Mouse (Mus musculus) liver, embryonic 12.5 days (tissue): ENCODE data around the gene Timeless. TPM values are rescaled to one million over a fixed set of nuclear protein-coding genes. Genes with fewer than 3 reads are reported as not detected.
"Not testable (repeated sequence)": the region's sequence is repeated elsewhere in the genome, so short reads cannot be mapped to it uniquely, and the experiment has no call there.

Experiments used
- ATAC-seq: fragments of 200-750 bp; cut with Nextera tagmentation; 2 replicates; pipeline ENCODE4 v1.8.0; 2017; ENCODE audit warnings: moderate number of reproducible peaks, mild to moderate bottlenecking, moderate library complexity
- H3K27ac ChIP-seq: fragments of 300-500 bp; sonication (generic); 2 replicates; pipeline ENCODE4 v1.5.1; 2016; ENCODE audit warnings: mild to moderate bottlenecking
- H3K27me3 ChIP-seq: fragments of 300-500 bp; sonication (generic); replicated peaks from 2 replicates; pipeline ENCODE4 v1.6.1; 2016; ENCODE audit warnings: mild to moderate bottlenecking, moderate library complexity
- H3K36me3 ChIP-seq: fragments of 300-500 bp; sonication (generic); 2 replicates; pipeline ENCODE4 v1.6.1; 2016; ENCODE audit warnings: mild to moderate bottlenecking, moderate library complexity
- H3K4me1 ChIP-seq: fragments of 300-500 bp; sonication (generic); 2 replicates; pipeline ENCODE4 v1.6.1; 2016
- H3K4me2 ChIP-seq: fragments of 300-500 bp; sonication (generic); 2 replicates; pipeline ENCODE4 v1.6.1; 2016; ENCODE audit warnings: mild to moderate bottlenecking, moderate library complexity
- H3K4me3 ChIP-seq: fragments of 300-500 bp; sonication (generic); 2 replicates; pipeline ENCODE4 v1.5.1; 2016; ENCODE audit warnings: mild to moderate bottlenecking, moderate library complexity
- H3K9ac ChIP-seq: fragments of 300-500 bp; sonication (generic); 2 replicates; pipeline ENCODE4 v1.6.1; 2016; ENCODE audit warnings: mild to moderate bottlenecking, moderate library complexity
- H3K9me3 ChIP-seq: fragments of 300-500 bp; sonication (generic); replicated peaks from 2 replicates; pipeline ENCODE4 v1.6.1; 2016; ENCODE audit warnings: mild to moderate bottlenecking, moderate library complexity
- WGBS: fragments of 180-500 bp; shearing (Covaris S2); methylation state at CpG from one replicate; pipeline ENCODE4 v1.1.7; 2016; ENCODE audit not compliant: insufficient replicate concordance; 5-methylcytosine and 5-hydroxymethylcytosine counted together
- polyA plus RNA-seq: library from polyadenylated mRNA; unstranded; fragments of >200 nt; fragmentation: Nextera tagmentation; extraction: Ambion mirVana; gene quantifications from 2 replicates; pipeline ENCODE4 v1.2.1, GENCODE M21; 2016

The Timeless gene
- polyA plus RNA-seq, 1 experiment from 2014 or later: 46.5 TPM

DNA sequence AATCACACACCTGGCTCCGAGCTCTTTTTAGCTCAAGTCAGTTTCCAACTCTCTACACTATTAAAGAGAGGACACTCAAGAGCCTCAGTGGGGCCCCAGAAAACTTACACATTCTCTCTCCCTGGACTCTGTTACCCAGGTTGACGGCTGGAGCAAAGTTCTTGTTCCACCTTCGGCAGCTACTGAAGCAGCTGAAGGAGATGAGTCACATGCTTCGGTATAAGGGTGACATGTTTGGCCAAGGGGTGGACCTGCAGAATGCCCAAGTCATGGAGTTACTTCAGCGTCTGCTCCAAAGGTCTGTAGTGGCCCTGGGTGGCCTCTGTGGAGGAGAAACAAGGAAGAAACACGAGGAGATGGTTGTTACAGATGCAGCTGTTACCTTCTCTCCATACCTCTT lies 49.1 kb downstream of the Timeless start:
- Histone ChIP-seq H3K4me3 (no peak overlapping the region), H3K9me3 (no peaks in the 10 kb centered on the region), H3K9ac (no peak overlapping the region), H3K36me3 (peaks cover 93% of the 10 kb centered on the region), H3K4me2 (no peak overlapping the region), H3K27me3 (no peaks in the 10 kb centered on the region), H3K27ac (no peak overlapping the region), H3K4me1 (no peaks in the 10 kb centered on the region)
- WGBS: 70% methylated on average over 6 of the region's 6 CpGs
- ATAC-seq: no peak

GRCm38 (mm10) chr10:128281682-128282081 lies 49.8 kb downstream of the Timeless start:
- Histone ChIP-seq H3K4me3 (no peak overlapping the region), H3K4me1 (no peaks in the 10 kb centered on the region), H3K4me2 (no peak overlapping the region), H3K27me3 (no peaks in the 10 kb centered on the region), H3K9ac (no peak overlapping the region), H3K9me3 (no peaks in the 10 kb centered on the region), H3K27ac (no peak overlapping the region), H3K36me3 (peaks cover 96% of the 10 kb centered on the region)
- WGBS: 88% methylated on average over 14 of the region's 14 CpGs
- ATAC-seq: no peak

DNA sequence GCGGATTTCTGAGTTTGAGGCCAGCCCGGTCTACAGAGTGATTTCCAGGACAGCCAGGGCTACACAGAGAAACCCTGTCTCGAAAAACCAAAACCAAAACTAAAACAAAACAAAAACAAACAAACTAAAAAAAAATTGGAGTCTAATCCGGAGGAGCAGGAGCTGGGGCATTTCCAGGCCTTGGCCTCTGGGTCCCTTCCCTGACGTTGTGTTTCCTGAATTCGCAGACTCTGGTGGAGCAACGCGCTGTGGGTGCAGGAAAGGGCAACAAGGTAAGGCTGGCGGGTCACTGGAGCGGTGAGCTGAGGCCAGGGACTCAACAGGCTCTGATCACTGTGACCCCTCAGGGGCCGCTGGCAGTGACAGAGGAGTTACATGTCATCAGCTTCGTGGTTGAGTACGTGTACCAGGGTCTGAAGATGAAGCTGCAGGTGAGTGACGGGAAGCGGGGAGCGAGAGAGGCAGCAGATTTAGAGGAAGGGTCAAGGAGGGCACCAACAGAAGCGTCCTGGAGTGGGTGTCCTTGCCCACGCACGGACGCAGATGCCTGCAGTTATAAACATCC lies 51.1 kb downstream of the Timeless start:
- WGBS: 80% methylated on average over 20 of the region's 20 CpGs
- no peak overlapping the region for H3K4me2 ChIP-seq

GRCm38 (mm10) chr10:128283604-128284579 lies 52.0 kb downstream of the Timeless start:
- Histone ChIP-seq H3K4me3 (no peak overlapping the region), H3K36me3 (peaks cover 92% of the 10 kb centered on the region), H3K9me3 (no peaks in the 10 kb centered on the region), H3K27me3 (no peaks in the 10 kb centered on the region), H3K4me2 (no peak overlapping the region), H3K27ac (no peak overlapping the region), H3K4me1 (no peaks in the 10 kb centered on the region), H3K9ac (no peak overlapping the region)
- ATAC-seq: 0 out of 2 replicates have a peak, but pooled peaks have one; percentile 17
- WGBS: 65% methylated on average over 31 of the region's 31 CpGs

More for the DNA sequence above, 51.1 kb downstream of the Timeless start:
- Histone ChIP-seq H3K36me3 (peaks cover 95% of the 10 kb centered on the region), H3K27me3 (no peaks in the 10 kb centered on the region), H3K27ac (no peak overlapping the region), H3K9ac (no peak overlapping the region), H3K4me3 (no peak overlapping the region), H3K4me1 (no peaks in the 10 kb centered on the region), H3K9me3 (no peaks in the 10 kb centered on the region)
- no peak for ATAC-seq

- H3K4me2 ChIP-seq, H3K4me3 ChIP-seq, H3K9me3 ChIP-seq, H3K4me1 ChIP-seq, H3K27ac ChIP-seq, ATAC-seq, H3K27me3 ChIP-seq, H3K9ac ChIP-seq: not testable (repeated sequence)
- peaks cover 57% of the 10 kb centered on the region for H3K36me3 ChIP-seq
- 86% methylated on average over 1 of the region's 1 CpGs for WGBS
Observed at GRCm38 (mm10) chr10:128290594-128290993, 58.7 kb downstream of the Timeless start.

DNA sequence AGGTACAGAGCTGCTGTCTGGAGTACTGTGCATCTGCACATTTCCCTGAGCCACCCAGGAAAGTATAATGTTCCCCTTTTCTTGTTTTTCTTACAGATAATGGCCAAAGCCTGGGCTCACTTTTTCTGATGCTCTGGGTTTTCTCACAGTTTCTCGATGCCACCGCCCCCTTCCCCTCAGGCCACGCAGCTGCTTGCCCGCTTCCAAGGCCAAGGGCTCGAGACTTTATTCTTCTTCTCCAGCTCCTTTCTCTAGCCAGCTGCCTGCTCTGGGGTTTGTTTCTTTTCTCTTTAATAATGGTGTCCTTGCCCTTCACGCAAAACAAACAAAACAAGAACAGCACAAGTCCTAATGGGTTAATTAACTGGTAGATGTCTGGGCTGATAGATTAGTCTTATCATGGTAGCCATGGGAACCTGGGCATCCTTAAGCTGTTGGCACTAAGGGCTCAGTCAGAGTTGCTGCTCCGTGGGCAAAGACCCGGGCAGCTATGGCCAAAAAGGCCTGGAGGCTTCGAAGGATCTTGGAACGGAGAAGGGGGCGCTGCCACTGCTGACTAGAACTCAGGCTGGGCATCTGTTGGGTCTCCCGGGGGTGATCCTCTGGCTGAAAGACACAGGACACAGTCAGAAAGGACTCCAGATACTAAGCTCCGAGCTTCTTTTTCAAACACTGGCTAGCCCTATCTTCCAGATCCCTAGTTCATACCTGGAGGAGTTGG lies 64.7 kb downstream of the Timeless start:
- H3K9ac ChIP-seq: no peak overlapping the region
- H3K4me3 ChIP-seq: no peak overlapping the region
- H3K4me1 ChIP-seq: peaks cover 6% of the 10 kb centered on the region; the same call in 1 of the 2 replicates
- H3K27ac ChIP-seq: no peak overlapping the region
- WGBS: 68% methylated on average over 13 of the region's 13 CpGs
- H3K36me3 ChIP-seq: peaks cover 9% of the 10 kb centered on the region
- no peaks in the 10 kb centered on the region for H3K9me3 ChIP-seq
- H3K4me2 ChIP-seq: no peak overlapping the region
- H3K27me3 ChIP-seq: no peaks in the 10 kb centered on the region
- ATAC-seq: no peak

DNA sequence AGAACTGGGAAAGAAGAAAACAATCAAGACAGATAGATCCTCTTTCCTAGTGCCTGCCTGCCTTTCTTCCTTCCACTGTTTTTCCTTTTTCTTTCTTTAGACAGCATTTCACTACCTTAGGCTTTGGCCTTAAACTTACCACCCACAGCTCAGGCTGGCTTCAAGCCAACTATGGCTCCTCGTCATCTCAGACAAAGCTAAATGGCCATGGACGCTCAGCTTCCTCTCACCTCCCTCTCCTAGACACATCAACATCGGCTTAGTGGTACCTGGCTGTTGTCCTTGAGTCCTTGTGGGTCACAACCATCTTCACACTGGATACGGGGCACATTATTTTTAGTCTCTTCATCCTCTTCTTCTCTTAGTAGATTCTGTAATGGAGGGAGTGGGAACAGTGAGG lies 65.4 kb downstream of the Timeless start:
- no peak overlapping the region for H3K4me2 ChIP-seq
- 69% methylated on average over 4 of the region's 4 CpGs for WGBS
- H3K4me3 ChIP-seq: no peak overlapping the region
- H3K27ac ChIP-seq: no peak overlapping the region
- peaks cover 8% of the 10 kb centered on the region for H3K4me1 ChIP-seq
- no peaks in the 10 kb centered on the region for H3K27me3 ChIP-seq
- H3K9me3 ChIP-seq: no peaks in the 10 kb centered on the region
- H3K36me3 ChIP-seq: peaks cover 4% of the 10 kb centered on the region
- H3K9ac ChIP-seq: no peak overlapping the region
- no peak for ATAC-seq

- Histone ChIP-seq H3K36me3 (no peaks in the 10 kb centered on the region), H3K9me3 (no peaks in the 10 kb centered on the region), H3K27me3 (no peaks in the 10 kb centered on the region), H3K9ac (no peak overlapping the region), H3K27ac (no peak overlapping the region), H3K4me1 (peaks cover 12% of the 10 kb centered on the region), H3K4me3 (no peak overlapping the region), H3K4me2 (no peak overlapping the region)
- WGBS: 70% methylated on average over 11 of the region's 11 CpGs
- peak; percentile 24 for ATAC-seq
Observed at GRCm38 (mm10) chr10:128297622-128298021, 65.8 kb downstream of the Timeless start.

DNA sequence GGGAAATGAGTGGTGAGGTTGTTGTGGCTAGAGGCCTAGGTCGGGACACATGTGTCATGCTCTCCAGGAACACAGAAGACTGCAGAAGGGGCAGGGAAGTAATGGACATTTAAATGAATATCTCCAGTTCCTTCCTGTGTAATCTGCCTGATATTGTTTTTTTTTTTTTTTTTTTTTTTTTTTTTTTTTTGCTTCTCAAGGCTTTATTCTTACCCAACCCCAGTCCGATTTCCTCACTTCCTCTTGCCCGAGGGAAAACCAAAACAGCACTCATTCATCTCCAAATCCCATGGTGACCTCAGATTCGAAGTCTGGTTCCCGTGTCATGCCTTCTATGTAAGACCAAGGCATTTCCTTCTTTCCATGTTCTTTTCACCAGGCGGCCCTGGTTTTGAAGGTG lies 66.4 kb downstream of the Timeless start:
- H3K27me3 ChIP-seq: no peaks in the 10 kb centered on the region
- no peak overlapping the region for H3K9ac ChIP-seq
- no peaks in the 10 kb centered on the region for H3K9me3 ChIP-seq
- 47% methylated on average over 6 of the region's 6 CpGs for WGBS
- no peak overlapping the region for H3K4me2 ChIP-seq
- H3K4me3 ChIP-seq: no peak overlapping the region
- ATAC-seq: no peak
- H3K27ac ChIP-seq: no peak overlapping the region
- no peaks in the 10 kb centered on the region for H3K36me3 ChIP-seq
- peaks cover 13% of the 10 kb centered on the region for H3K4me1 ChIP-seq

GRCm38 (mm10) chr10:128298702-128299171 lies 66.9 kb downstream of the Timeless start, which contains the start of gene Il23a:
TSS of gene Il23a (minus strand) at chr10:128298752.
- no peak for ATAC-seq
- Histone ChIP-seq H3K4me3 (no peak within 1 kb of the TSS), H3K36me3 (no peaks in the 10 kb centered on the region), H3K9ac (no peak within 1 kb of the TSS), H3K27ac (no peak within 1 kb of the TSS), H3K4me2 (no peak within 1 kb of the TSS), H3K9me3 (no peaks in the 10 kb centered on the region), H3K27me3 (no peaks in the 10 kb centered on the region), H3K4me1 (peaks cover 14% of the 10 kb centered on the region)
- WGBS: 60% methylated on average over 11 of the region's 11 CpGs

DNA sequence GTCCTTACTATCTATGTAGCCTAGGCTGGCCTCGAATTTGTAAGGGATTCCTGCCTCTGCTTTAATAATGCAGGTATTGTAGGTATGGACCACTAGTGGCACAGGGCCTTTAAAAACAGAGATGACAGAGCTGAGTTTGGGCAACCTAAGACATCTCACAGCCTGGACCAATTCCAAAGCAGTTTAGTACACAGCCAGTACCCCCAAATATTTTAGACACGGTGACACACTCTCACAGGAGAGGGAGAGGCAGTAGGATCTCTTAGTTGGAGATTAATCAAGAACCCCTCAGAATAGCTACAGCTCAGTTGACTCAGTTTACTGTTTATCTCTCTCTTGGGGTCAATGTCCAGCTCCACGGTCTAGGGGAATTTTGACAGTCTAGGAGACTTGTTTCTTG lies 70.5 kb downstream of the Timeless start:
- peaks cover 6% of the 10 kb centered on the region for H3K36me3 ChIP-seq
- peaks cover 30% of the 10 kb centered on the region for H3K4me1 ChIP-seq
- ATAC-seq: no peak
- H3K4me2 ChIP-seq: peak overlapping the region; percentile 89
- no peaks in the 10 kb centered on the region for H3K9me3 ChIP-seq
- peak overlapping the region; percentile 69 for H3K4me3 ChIP-seq
- no peaks in the 10 kb centered on the region for H3K27me3 ChIP-seq
- WGBS: 23% methylated on average over 3 of the region's 3 CpGs
- peak overlapping the region; percentile 85 for H3K9ac ChIP-seq
- H3K27ac ChIP-seq: peak overlapping the region; percentile 86
